Mouse (Mus musculus): Measurements from ENCODE around the gene Ugt1a6a. TPM values are rescaled to one million over a fixed set of nuclear protein-coding genes. Genes with fewer than 3 reads are reported as not detected.

Ugt1a6a gene
- polyA plus RNA-seq, 1 experiment from 2014 or later = 0.35 TPM

DNA sequence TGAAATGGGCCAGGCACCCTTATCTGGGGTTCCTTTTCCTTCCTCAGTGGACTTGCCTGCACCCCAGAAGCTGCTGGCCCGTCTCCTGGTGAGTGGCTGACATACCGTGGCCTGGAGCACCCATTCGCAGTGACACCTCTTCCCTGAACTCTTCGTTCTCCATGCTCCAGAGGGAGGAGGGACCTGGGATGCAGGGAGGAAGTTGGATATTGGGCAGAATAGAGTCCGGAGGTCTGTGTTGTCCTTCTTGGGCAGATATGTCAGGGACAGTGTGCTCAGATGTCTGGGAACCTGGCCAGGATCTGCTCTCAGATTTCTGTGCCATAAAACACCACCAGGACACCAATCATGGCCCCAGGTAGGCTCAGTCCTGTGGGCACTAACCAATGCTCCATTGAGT, 105.5 kb downstream of the Ugt1a6a start:
- no peaks in the 10 kb centered on the region for H3K27me3 ChIP-seq (ENCODE audit: control insufficient read depth, insufficient read depth, low read length)
- H3K9ac ChIP-seq (ENCODE audit: low read length) = no peak overlapping the region
- no peaks in the 10 kb centered on the region for H3K4me1 ChIP-seq (replicated peaks; ENCODE audit: control insufficient read depth, insufficient read depth, low read length)
- no peak overlapping the region for H3K27ac ChIP-seq (ENCODE audit: low read depth, low read length)
- H3K4me2 ChIP-seq (ENCODE audit: low read depth, low read length, severe bottlenecking) = no peak overlapping the region
- H3K36me3 ChIP-seq (ENCODE audit: control insufficient read depth, insufficient read depth, low read length) = no peaks in the 10 kb centered on the region
- DNase-seq (ENCODE audit: low spot score) (no peak), ATAC-seq (replicated peaks; ENCODE audit: low FRiP score) (no peak)
- peaks cover 92% of the 10 kb centered on the region for H3K9me3 ChIP-seq (ENCODE audit: control insufficient read depth, low read length)
- no peak overlapping the region for H3K4me3 ChIP-seq (ENCODE audit: low read depth, low read length)
- 74% methylated on average over 5 of the region's 5 CpGs for WGBS

DNA sequence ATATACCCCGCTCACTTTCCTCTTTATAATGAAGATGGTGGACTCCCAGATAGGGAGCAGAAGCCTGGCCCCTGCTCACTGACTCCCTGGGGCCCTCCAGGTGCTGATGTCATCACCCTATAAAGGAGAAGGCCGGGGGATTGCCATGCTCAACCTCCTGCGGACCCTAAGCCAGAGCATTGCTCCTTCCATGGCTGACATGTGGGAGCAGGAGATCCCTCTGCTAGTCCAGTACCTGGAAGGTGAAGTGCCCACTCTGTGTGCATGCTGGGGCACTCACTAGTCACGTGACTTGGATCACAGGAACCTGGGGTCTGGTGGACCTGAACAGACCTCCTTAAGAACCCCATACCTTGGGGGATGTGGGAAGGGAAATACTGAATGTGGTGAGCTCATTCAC, 106.0 kb downstream of the Ugt1a6a start:
- Histone ChIP-seq H3K4me2 (ENCODE audit: low read depth, low read length, severe bottlenecking) (no peak overlapping the region), H3K27ac (ENCODE audit: low read depth, low read length) (no peak overlapping the region), H3K4me1 (replicated peaks; ENCODE audit: control insufficient read depth, insufficient read depth, low read length) (no peaks in the 10 kb centered on the region), H3K9ac (ENCODE audit: low read length) (no peak overlapping the region), H3K27me3 (ENCODE audit: control insufficient read depth, insufficient read depth, low read length) (no peaks in the 10 kb centered on the region), H3K36me3 (ENCODE audit: control insufficient read depth, insufficient read depth, low read length) (no peaks in the 10 kb centered on the region), H3K4me3 (ENCODE audit: low read depth, low read length) (no peak overlapping the region), H3K9me3 (ENCODE audit: control insufficient read depth, low read length) (peaks cover 92% of the 10 kb centered on the region)
- DNase-seq (ENCODE audit: low spot score) (no peak), ATAC-seq (replicated peaks; ENCODE audit: low FRiP score) (peak; percentile 2; the same call in 1 of the 2 replicates)
- 75% methylated on average over 4 of the region's 4 CpGs for WGBS

DNA sequence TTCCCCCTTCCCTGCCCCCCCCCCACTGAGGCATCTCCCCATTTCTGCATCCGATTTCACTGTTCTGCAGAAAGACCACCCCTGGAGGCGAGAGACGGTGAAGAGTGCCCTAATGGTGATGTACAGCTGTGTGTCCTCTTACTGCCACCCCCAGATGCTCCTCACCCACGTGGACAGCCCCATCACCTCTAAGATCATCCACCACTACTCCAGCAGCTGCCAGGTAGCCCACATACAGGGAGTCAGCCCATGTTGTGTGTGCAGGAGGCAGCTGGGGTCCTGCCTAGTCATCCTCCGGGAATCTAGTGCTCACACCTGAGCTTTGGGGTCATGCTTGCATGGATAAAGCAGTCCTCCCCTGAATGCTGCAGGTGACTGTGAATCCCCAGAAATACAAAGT, 109.3 kb downstream of the Ugt1a6a start:
- Histone ChIP-seq H3K4me2 (ENCODE audit: low read depth, low read length, severe bottlenecking) (no peak overlapping the region), H3K9ac (ENCODE audit: low read length) (no peak overlapping the region), H3K9me3 (ENCODE audit: control insufficient read depth, low read length) (peaks cover 95% of the 10 kb centered on the region), H3K27me3 (ENCODE audit: control insufficient read depth, insufficient read depth, low read length) (no peaks in the 10 kb centered on the region), H3K4me3 (ENCODE audit: low read depth, low read length) (no peak overlapping the region), H3K27ac (ENCODE audit: low read depth, low read length) (no peak overlapping the region), H3K4me1 (replicated peaks; ENCODE audit: control insufficient read depth, insufficient read depth, low read length) (no peaks in the 10 kb centered on the region), H3K36me3 (ENCODE audit: control insufficient read depth, insufficient read depth, low read length) (no peaks in the 10 kb centered on the region)
- DNase-seq (ENCODE audit: low spot score) (no peak), ATAC-seq (replicated peaks; ENCODE audit: low FRiP score) (no peak)
- 69% methylated on average over 5 of the region's 5 CpGs for WGBS

DNA sequence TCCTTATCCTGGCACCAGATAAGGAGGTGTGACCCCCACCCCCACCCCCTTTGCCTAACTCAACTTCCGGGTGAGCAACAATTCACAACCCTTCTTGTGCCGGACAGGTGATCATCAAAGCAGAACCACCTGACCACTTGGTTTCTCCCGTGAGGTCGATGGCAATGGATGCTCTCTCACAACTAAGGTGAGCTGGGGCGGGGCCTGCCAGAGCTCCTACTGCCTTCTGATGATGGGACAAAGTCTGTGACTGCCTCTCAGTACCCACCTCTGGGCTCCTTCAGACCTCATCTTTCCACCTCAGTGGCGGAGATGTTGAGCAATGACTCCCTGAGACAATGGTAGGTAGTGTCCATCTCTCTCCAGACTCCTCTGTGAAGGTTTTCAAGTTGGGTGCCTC, 111.3 kb downstream of the Ugt1a6a start:
- Histone ChIP-seq H3K36me3 (ENCODE audit: control insufficient read depth, insufficient read depth, low read length) (no peaks in the 10 kb centered on the region), H3K4me1 (replicated peaks; ENCODE audit: control insufficient read depth, insufficient read depth, low read length) (no peaks in the 10 kb centered on the region), H3K9ac (ENCODE audit: low read length) (no peak overlapping the region), H3K4me3 (ENCODE audit: low read depth, low read length) (no peak overlapping the region), H3K27me3 (ENCODE audit: control insufficient read depth, insufficient read depth, low read length) (no peaks in the 10 kb centered on the region), H3K27ac (ENCODE audit: low read depth, low read length) (no peak overlapping the region), H3K4me2 (ENCODE audit: low read depth, low read length, severe bottlenecking) (no peak overlapping the region), H3K9me3 (ENCODE audit: control insufficient read depth, low read length) (peaks cover 95% of the 10 kb centered on the region)
- no peak for DNase-seq (ENCODE audit: low spot score)
- ATAC-seq (replicated peaks; ENCODE audit: low FRiP score) = no peak
- WGBS = 78% methylated on average over 6 of the region's 6 CpGs

DNA sequence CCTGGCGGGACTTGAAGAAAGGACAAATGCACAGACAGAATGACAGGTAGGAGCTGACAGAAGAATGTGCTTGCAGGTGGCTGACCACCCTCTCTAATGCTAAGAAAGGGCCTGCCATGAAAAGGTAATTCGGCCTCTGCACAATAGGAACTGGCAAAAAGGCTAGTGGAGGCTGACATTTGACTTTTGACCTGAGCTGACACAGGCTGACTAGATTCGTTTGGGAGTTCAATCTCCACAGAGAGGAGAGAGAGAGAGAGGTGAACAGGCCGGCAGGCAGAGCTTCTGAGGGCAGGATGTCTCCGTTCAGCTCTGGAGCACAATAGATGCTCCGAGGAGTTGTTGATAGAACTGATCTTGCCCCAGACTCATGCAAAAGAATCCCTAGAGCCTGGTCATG, 111.8 kb downstream of the Ugt1a6a start:
- Histone ChIP-seq H3K4me2 (ENCODE audit: low read depth, low read length, severe bottlenecking) (no peak overlapping the region), H3K27me3 (ENCODE audit: control insufficient read depth, insufficient read depth, low read length) (no peaks in the 10 kb centered on the region), H3K9ac (ENCODE audit: low read length) (no peak overlapping the region), H3K36me3 (ENCODE audit: control insufficient read depth, insufficient read depth, low read length) (no peaks in the 10 kb centered on the region), H3K4me3 (ENCODE audit: low read depth, low read length) (no peak overlapping the region), H3K9me3 (ENCODE audit: control insufficient read depth, low read length) (peaks cover 95% of the 10 kb centered on the region), H3K4me1 (replicated peaks; ENCODE audit: control insufficient read depth, insufficient read depth, low read length) (no peaks in the 10 kb centered on the region), H3K27ac (ENCODE audit: low read depth, low read length) (no peak overlapping the region)
- DNase-seq (ENCODE audit: low spot score) = no peak
- WGBS = 42% methylated on average over 6 of the region's 6 CpGs
- ATAC-seq (replicated peaks; ENCODE audit: low FRiP score) = no peak

DNA sequence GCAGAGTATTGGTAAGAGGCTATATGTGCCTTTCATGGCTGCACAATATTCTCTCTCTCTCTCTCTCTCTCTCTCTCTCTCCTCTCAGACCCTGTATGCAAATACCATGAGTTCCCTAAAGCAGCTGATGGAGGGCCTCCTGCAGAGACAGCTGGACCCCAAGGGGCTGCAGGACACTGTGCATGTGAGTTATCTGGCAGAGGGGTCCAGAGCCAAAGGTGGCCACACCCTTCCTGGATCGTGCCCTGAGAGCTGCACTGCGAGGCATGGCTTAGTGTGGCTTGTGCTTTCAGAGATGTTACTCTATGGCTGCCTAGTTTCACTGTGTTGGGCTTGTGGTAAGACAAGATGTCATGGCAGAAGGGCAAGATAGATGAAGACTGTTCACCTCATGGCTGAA, 113.1 kb downstream of the Ugt1a6a start:
- H3K36me3 ChIP-seq (ENCODE audit: control insufficient read depth, insufficient read depth, low read length) = no peaks in the 10 kb centered on the region
- no peaks in the 10 kb centered on the region for H3K27me3 ChIP-seq (ENCODE audit: control insufficient read depth, insufficient read depth, low read length)
- no peaks in the 10 kb centered on the region for H3K4me1 ChIP-seq (replicated peaks; ENCODE audit: control insufficient read depth, insufficient read depth, low read length)
- peaks cover 94% of the 10 kb centered on the region for H3K9me3 ChIP-seq (ENCODE audit: control insufficient read depth, low read length)
- H3K9ac ChIP-seq (ENCODE audit: low read length) = no peak overlapping the region
- no peak overlapping the region for H3K4me2 ChIP-seq (ENCODE audit: low read depth, low read length, severe bottlenecking)
- no peak overlapping the region for H3K27ac ChIP-seq (ENCODE audit: low read depth, low read length)
- no peak for ATAC-seq (replicated peaks; ENCODE audit: low FRiP score)
- no peak overlapping the region for H3K4me3 ChIP-seq (ENCODE audit: low read depth, low read length)
- 62% methylated on average over 2 of the region's 2 CpGs for whole genome bisulfite sequencing
- DNase-seq (ENCODE audit: low spot score) = no peak

DNA sequence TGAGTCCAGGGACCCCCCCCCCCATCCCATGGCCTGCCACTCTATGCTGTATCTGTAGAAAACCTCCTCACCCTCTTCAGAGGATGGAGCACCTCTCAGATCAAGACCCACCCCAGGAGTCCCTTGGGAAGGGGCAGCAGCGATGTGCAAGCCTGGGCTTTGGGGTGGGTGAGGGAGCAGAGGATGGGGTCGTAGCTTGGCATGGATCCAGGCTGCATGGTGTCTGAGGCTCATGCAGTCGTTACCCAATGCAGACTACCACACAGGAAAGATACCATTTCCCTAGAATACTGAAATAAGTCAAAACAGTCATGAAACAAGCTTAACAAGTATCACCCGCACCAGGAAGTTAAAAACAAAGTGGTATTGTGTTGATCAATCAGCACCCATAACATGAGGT, 114.0 kb downstream of the Ugt1a6a start:
- no peaks in the 10 kb centered on the region for H3K36me3 ChIP-seq (ENCODE audit: control insufficient read depth, insufficient read depth, low read length)
- no peaks in the 10 kb centered on the region for H3K4me1 ChIP-seq (replicated peaks; ENCODE audit: control insufficient read depth, insufficient read depth, low read length)
- no peaks in the 10 kb centered on the region for H3K27me3 ChIP-seq (ENCODE audit: control insufficient read depth, insufficient read depth, low read length)
- H3K9me3 ChIP-seq (ENCODE audit: control insufficient read depth, low read length) = peaks cover 96% of the 10 kb centered on the region
- H3K9ac ChIP-seq (ENCODE audit: low read length) = no peak overlapping the region
- no peak for DNase-seq (ENCODE audit: low spot score)
- H3K27ac ChIP-seq (ENCODE audit: low read depth, low read length) = no peak overlapping the region
- H3K4me3 ChIP-seq (ENCODE audit: low read depth, low read length) = no peak overlapping the region
- H3K4me2 ChIP-seq (ENCODE audit: low read depth, low read length, severe bottlenecking) = no peak overlapping the region
- no peak for ATAC-seq (replicated peaks; ENCODE audit: low FRiP score)
- WGBS = 77% methylated on average over 4 of the region's 4 CpGs

DNA sequence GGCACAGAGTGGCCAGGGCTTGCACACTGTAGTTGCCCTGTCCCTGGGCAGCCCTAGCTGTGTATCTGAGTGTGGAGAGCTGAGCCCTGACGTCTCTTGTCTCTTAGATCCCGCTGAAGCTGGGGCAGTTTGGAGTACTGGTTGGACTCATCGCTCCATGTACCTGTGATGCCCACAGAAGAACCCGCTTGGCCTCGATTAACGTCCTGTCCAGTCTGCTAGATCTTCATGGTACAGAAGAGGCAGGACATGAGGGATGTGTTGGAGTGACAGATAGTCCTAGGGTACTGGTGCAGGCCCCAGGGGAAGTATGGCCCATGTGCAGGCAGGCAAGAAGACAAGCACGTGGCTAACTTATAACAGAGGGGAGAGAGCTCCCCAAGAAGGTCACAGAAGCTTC, 115.0 kb downstream of the Ugt1a6a start:
- Histone ChIP-seq H3K27me3 (ENCODE audit: control insufficient read depth, insufficient read depth, low read length) (no peaks in the 10 kb centered on the region), H3K4me1 (replicated peaks; ENCODE audit: control insufficient read depth, insufficient read depth, low read length) (no peaks in the 10 kb centered on the region), H3K4me2 (ENCODE audit: low read depth, low read length, severe bottlenecking) (no peak overlapping the region), H3K9ac (ENCODE audit: low read length) (no peak overlapping the region), H3K9me3 (ENCODE audit: control insufficient read depth, low read length) (peaks cover 96% of the 10 kb centered on the region), H3K27ac (ENCODE audit: low read depth, low read length) (no peak overlapping the region), H3K36me3 (ENCODE audit: control insufficient read depth, insufficient read depth, low read length) (no peaks in the 10 kb centered on the region), H3K4me3 (ENCODE audit: low read depth, low read length) (no peak overlapping the region)
- DNase-seq (ENCODE audit: low spot score) = peak; percentile 69
- no peak for ATAC-seq (replicated peaks; ENCODE audit: low FRiP score)
- 78% methylated on average over 7 of the region's 7 CpGs for WGBS

DNA sequence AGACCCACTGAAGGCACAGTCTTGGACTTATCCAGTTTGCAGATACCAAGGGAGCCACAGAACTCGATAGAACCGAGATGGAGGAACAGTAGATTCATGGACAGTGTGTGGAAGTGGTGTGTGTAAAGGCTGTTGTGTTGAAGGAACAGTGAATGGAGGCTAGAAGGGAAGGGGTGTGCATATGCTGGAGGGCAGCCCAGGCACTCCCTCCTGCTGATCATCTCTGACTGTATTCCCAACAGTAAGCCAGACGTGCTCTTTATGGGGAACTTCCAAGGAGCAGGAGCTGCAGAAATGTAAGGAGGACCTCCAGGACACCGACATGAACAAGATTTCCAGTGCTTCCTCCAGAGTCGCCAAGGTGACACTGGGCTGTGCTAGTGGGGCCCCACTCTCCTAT, 115.4 kb downstream of the Ugt1a6a start:
- Histone ChIP-seq H3K4me2 (ENCODE audit: low read depth, low read length, severe bottlenecking) (no peak overlapping the region), H3K9me3 (ENCODE audit: control insufficient read depth, low read length) (peaks cover 96% of the 10 kb centered on the region), H3K4me3 (ENCODE audit: low read depth, low read length) (no peak overlapping the region), H3K9ac (ENCODE audit: low read length) (no peak overlapping the region), H3K4me1 (replicated peaks; ENCODE audit: control insufficient read depth, insufficient read depth, low read length) (no peaks in the 10 kb centered on the region), H3K36me3 (ENCODE audit: control insufficient read depth, insufficient read depth, low read length) (no peaks in the 10 kb centered on the region), H3K27ac (ENCODE audit: low read depth, low read length) (no peak overlapping the region), H3K27me3 (ENCODE audit: control insufficient read depth, insufficient read depth, low read length) (no peaks in the 10 kb centered on the region)
- no peak for DNase-seq (ENCODE audit: low spot score)
- WGBS = 82% methylated on average over 5 of the region's 5 CpGs
- ATAC-seq (replicated peaks; ENCODE audit: low FRiP score) = no peak
